Mouse (Mus musculus) splenic B cell, adult 2 months (primary cell): ENCODE data around the gene 1700023F06Rik.
A peak's percentile ranks its signal among the peaks of the same experiment; 100 is the strongest.
"Not testable (repeated sequence)": the region's sequence is repeated elsewhere in the genome, so short reads cannot be mapped to it uniquely, and the experiment has no call there.

ENCODE experiments used
- DNase-seq: peaks from one replicate; pipeline ENCODE4 v3.0.0-alpha.2; 2011; ENCODE audit warnings: low read depth, low spot score
- H3K27me3 ChIP-seq: 2 replicates; pipeline ENCODE4 v1.6.1; 2012; ENCODE audit warnings: mild to moderate bottlenecking, low read length, moderate library complexity, mixed read lengths; ENCODE audit not compliant: control insufficient read depth, poor library complexity, insufficient read depth, severe bottlenecking
- H3K36me3 ChIP-seq: 2 replicates; pipeline ENCODE4 v1.6.1; 2012; ENCODE audit warnings: mild to moderate bottlenecking, low read length, moderate library complexity, mixed read lengths; ENCODE audit not compliant: control insufficient read depth, poor library complexity, insufficient read depth, severe bottlenecking

The 1700023F06Rik gene

GRCm38 (mm10) chr11:103235702-103236101 is 27.3 kb upstream of the 1700023F06Rik start:
- no peak for DNase-seq
- Histone ChIP-seq H3K36me3 (peaks cover 29% of the 10 kb centered on the region), H3K27me3 (no peaks in the 10 kb centered on the region)

GRCm38 (mm10) chr11:103234447-103234846 is 26.1 kb upstream of the 1700023F06Rik start:
- DNase-seq = no peak
- Histone ChIP-seq H3K36me3 (peaks cover 32% of the 10 kb centered on the region), H3K27me3 (no peaks in the 10 kb centered on the region)

- DNase-seq = peak; percentile 87
- Histone ChIP-seq H3K27me3 (no peaks in the 10 kb centered on the region), H3K36me3 (peaks cover 30% of the 10 kb centered on the region)
Measured at GRCm38 (mm10) chr11:103232966-103233365, 24.6 kb upstream of the 1700023F06Rik start.

- Histone ChIP-seq H3K27me3 (no peaks in the 10 kb centered on the region), H3K36me3 (peaks cover 32% of the 10 kb centered on the region)
- no peak for DNase-seq
Measured at GRCm38 (mm10) chr11:103231367-103231766, 23.0 kb upstream of the 1700023F06Rik start.

- DNase-seq = no peak
- Histone ChIP-seq H3K36me3 (peaks cover 32% of the 10 kb centered on the region), H3K27me3 (no peaks in the 10 kb centered on the region)
Measured at GRCm38 (mm10) chr11:103230626-103231025, 22.3 kb upstream of the 1700023F06Rik start.

- DNase-seq = no peak
- Histone ChIP-seq H3K36me3 (peaks cover 30% of the 10 kb centered on the region), H3K27me3 (no peaks in the 10 kb centered on the region)
Measured at GRCm38 (mm10) chr11:103229608-103230007, 21.2 kb upstream of the 1700023F06Rik start.

GRCm38 (mm10) chr11:103223951-103224456 is 15.6 kb upstream of the 1700023F06Rik start:
- peaks cover 18% of the 10 kb centered on the region for H3K36me3 ChIP-seq
- no peak for DNase-seq

GRCm38 (mm10) chr11:103223444-103223843 is 15.1 kb upstream of the 1700023F06Rik start:
- DNase-seq = no peak
- no peaks in the 10 kb centered on the region for H3K27me3 ChIP-seq
- peaks cover 16% of the 10 kb centered on the region for H3K36me3 ChIP-seq

More at GRCm38 (mm10) chr11:103223951-103224456, 15.6 kb upstream of the 1700023F06Rik start:
- H3K27me3 ChIP-seq = no peaks in the 10 kb centered on the region

- peaks cover 14% of the 10 kb centered on the region for H3K36me3 ChIP-seq
- H3K27me3 ChIP-seq, DNase-seq: not testable (repeated sequence)
Measured at GRCm38 (mm10) chr11:103222718-103223117, 14.4 kb upstream of the 1700023F06Rik start.

GRCm38 (mm10) chr11:103221437-103221836 is 13.1 kb upstream of the 1700023F06Rik start:
- H3K36me3 ChIP-seq = peaks cover 9% of the 10 kb centered on the region
- no peak for DNase-seq
- H3K27me3 ChIP-seq = no peaks in the 10 kb centered on the region

- DNase-seq = no peak
- H3K36me3 ChIP-seq = peaks cover 8% of the 10 kb centered on the region
Measured at GRCm38 (mm10) chr11:103219995-103220394, 11.6 kb upstream of the 1700023F06Rik start.

GRCm38 (mm10) chr11:103219259-103219658 is 10.9 kb upstream of the 1700023F06Rik start:
- Histone ChIP-seq H3K27me3 (no peaks in the 10 kb centered on the region), H3K36me3 (peaks cover 8% of the 10 kb centered on the region)
- DNase-seq = no peak

More at GRCm38 (mm10) chr11:103219995-103220394, 11.6 kb upstream of the 1700023F06Rik start:
- no peaks in the 10 kb centered on the region for H3K27me3 ChIP-seq

GRCm38 (mm10) chr11:103218517-103218901 is 10.2 kb upstream of the 1700023F06Rik start:
- DNase-seq = no peak
- peaks cover 5% of the 10 kb centered on the region for H3K36me3 ChIP-seq
- H3K27me3 ChIP-seq = no peaks in the 10 kb centered on the region

GRCm38 (mm10) chr11:103217790-103218516 is 9.6 kb upstream of the 1700023F06Rik start, which contains the start of gene Spata32:
Gene Spata32, minus strand, starts transcription at chr11:103218432.
- Histone ChIP-seq H3K27me3 (no peaks in the 10 kb centered on the region), H3K36me3 (peaks cover 4% of the 10 kb centered on the region)
- DNase-seq = peak; percentile 74

GRCm38 (mm10) chr11:103215355-103215754 is 7.0 kb upstream of the 1700023F06Rik start:
- H3K36me3 ChIP-seq = peaks cover 2% of the 10 kb centered on the region
- no peaks in the 10 kb centered on the region for H3K27me3 ChIP-seq
- no peak for DNase-seq
